Mouse (Mus musculus) bone marrow, adult 2 months (tissue): ENCODE measurements around the gene Hdac10. TPM values are rescaled to one million over a fixed set of nuclear protein-coding genes. Genes with fewer than 3 reads are reported as not detected.

ENCODE experiments used
- H3K27ac ChIP-seq: fragments of 200-500 bp; 2 replicates; pipeline ENCODE4 v1.5.1; 2012; ENCODE audit warnings: low read depth, mild to moderate bottlenecking, control low read depth, inconsistent platforms, low read length; ENCODE audit not compliant: control insufficient read depth, poor library complexity, insufficient read depth
- H3K4me1 ChIP-seq: fragments of 200-500 bp; 2 replicates; pipeline ENCODE4 v1.6.1; 2011; ENCODE audit warnings: low read length; ENCODE audit not compliant: control insufficient read depth, insufficient read depth
- H3K4me3 ChIP-seq: fragments of 200-500 bp; replicated peaks from 2 replicates; pipeline ENCODE3; 2011; ENCODE audit warnings: mild to moderate bottlenecking, low read depth, low read length, control low read depth; ENCODE audit not compliant: control insufficient read depth
- CTCF ChIP-seq: fragments of 200-500 bp; IDR thresholded peaks from 2 replicates; pipeline ENCODE4 v1.5.1; 2011; ENCODE audit warnings: low read length, control low read depth; ENCODE audit not compliant: control insufficient read depth, insufficient read depth
- POLR2A ChIP-seq: fragments of 200-500 bp; IDR thresholded peaks from 2 replicates; pipeline ENCODE4 v1.6.1; 2011; ENCODE audit warnings: low read depth, mild to moderate bottlenecking, control low read depth, low read length, borderline replicate concordance; ENCODE audit not compliant: control insufficient read depth
- WGBS: fragments of 180-500 bp; shearing (Covaris S2); methylation state at CpG from one replicate; pipeline ENCODE4 v1.1.7; 2018; 5-methylcytosine and 5-hydroxymethylcytosine counted together
- polyA plus RNA-seq: library from polyadenylated mRNA; stranded (reverse); fragments of >200 nt; gene quantifications from 2 replicates; pipeline ENCODE4 v1.2.4, GENCODE M21; 2011; ENCODE audit warnings: low replicate concordance; ENCODE audit not compliant: missing spikeins, insufficient read depth, insufficient read length

The Hdac10 gene
- polyA plus RNA-seq, 1 experiment = 24.3 TPM

DNA sequence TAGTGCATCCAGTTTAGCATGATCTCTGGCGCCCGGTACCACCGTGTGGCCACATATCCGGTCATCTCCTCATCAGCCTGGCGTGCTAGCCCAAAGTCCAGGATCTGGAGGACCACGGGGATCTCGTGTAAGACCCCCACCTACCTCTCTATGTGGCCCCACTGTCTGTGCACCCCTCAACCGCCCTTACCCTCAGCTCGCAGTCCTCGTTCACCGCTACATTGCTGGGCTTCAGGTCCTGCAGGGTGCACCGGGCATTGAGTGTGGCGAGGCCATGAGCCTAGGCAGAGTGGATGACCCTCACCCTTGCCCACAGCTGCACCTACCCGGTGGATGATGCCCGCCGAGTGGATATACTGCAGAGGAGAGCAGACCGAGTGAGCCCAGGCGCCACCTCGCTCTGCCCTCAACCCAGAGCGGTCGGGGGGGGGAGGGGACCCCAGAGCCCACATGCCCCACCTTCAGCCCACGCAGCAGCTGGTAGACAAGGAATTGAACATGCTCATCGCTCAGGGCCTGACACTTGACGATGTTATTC, 17.4 kb upstream of the Hdac10 start:
- TF ChIP-seq POLR2A (0 out of 2 replicates have a peak, but pooled peaks have one; percentile 21), CTCF (no peak)
- H3K27ac ChIP-seq = no peak overlapping the region; the same call in 1 of the 2 replicates
- 74% methylated on average over 24 of the region's 24 CpGs for WGBS
- H3K4me1 ChIP-seq = peaks cover 1% of the 10 kb centered on the region; the same call in 1 of the 2 replicates
- H3K4me3 ChIP-seq = no peak overlapping the region

DNA sequence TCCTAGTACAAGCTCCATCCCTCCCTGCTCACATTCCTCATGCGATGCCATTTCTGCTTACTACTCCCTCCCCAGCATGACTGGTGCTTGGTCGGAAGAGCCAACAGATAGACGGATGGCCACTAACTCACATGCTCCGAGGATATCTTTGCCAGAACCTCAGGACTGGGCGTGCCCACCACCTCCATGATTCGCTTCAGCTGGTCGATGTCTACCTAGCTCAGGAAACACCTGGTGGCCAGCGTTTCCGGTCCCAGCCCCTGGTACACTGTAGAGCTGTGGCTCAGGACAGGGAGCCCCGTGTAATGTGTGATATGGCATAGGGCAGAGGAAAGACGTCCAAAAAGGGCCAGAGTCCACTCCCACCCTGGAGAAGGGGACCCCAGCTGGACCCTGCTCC, 16.5 kb upstream of the Hdac10 start:
- TF ChIP-seq POLR2A (no peak), CTCF (no peak)
- WGBS = 24% methylated on average over 11 of the region's 11 CpGs

DNA sequence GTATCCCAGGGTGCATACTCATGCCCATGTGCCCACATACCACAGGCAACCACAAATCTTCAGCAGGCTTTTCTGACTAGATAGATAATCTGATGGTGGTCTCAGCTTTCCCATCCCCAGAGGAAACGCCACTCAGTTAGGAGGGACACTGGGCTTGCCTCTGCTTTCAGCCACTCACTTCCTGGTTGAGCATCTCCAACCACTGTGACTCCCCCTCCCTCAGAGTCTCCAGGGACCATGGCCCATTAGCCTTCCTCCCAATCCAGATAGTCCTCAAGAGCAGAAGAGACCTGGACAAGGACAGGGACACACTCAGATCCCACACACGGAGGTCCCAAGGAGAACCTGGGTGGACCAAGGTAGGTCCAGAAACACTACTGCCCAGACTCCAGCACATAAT, 14.6 kb upstream of the Hdac10 start:
- H3K27ac ChIP-seq = no peak overlapping the region
- TF ChIP-seq POLR2A = no peak
- TF ChIP-seq CTCF = no peak
- 44% methylated on average over 2 of the region's 2 CpGs for WGBS
- H3K4me1 ChIP-seq = peaks cover 1% of the 10 kb centered on the region; the same call in 1 of the 2 replicates
- H3K4me3 ChIP-seq = no peak overlapping the region

More for the DNA sequence above, 16.5 kb upstream of the Hdac10 start:
- H3K4me3 ChIP-seq = no peak overlapping the region
- H3K27ac ChIP-seq = no peak overlapping the region
- H3K4me1 ChIP-seq = peaks cover 1% of the 10 kb centered on the region; the same call in 1 of the 2 replicates

DNA sequence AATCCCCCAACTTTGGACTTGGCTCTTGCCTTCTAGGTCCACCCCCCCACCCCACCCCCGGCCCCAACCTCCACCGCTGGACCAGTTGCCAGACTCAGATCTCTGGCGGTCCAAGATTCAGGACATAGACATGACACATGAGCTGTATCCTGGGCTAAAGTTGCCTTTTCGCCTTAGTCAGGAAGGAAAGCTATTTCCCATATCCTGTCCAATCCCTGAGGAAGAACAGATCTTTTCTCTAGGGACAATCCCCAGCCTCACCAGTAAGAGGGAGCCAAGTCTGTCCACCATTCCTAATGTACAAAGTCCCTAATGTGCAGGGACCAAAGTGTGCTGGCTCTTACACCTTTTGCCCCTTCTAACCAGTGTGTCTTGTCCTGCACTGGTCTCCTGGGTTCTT, 13.4 kb upstream of the Hdac10 start:
- no peak overlapping the region for H3K4me3 ChIP-seq
- no peak for TF ChIP-seq CTCF
- TF ChIP-seq POLR2A = no peak
- 47% methylated on average over 4 of the region's 4 CpGs for WGBS

DNA sequence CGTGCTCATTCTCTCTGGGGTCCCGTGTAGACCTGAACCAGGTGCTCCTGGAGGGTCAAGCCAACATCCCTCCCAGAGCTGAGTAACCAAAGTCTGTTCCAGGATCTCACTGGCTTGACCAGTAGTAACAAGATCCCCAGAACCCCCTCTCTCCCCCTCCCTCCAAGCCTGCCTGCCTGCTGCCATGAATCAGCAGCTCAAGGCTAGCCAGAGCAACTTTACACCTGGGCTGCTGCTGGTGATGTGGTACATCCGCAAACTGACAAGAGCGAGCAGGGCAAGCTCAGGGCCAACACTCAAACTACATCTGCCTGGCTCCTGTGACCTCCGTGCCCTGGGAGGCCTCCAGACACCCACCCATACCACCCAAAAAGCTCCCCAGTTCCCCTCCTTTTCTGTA, 12.9 kb upstream of the Hdac10 start:
- TF ChIP-seq POLR2A (no peak), CTCF (no peak)

More for the DNA sequence above, 13.4 kb upstream of the Hdac10 start:
- H3K4me1 ChIP-seq = peaks cover 1% of the 10 kb centered on the region; the same call in 1 of the 2 replicates
- no peak overlapping the region for H3K27ac ChIP-seq

DNA sequence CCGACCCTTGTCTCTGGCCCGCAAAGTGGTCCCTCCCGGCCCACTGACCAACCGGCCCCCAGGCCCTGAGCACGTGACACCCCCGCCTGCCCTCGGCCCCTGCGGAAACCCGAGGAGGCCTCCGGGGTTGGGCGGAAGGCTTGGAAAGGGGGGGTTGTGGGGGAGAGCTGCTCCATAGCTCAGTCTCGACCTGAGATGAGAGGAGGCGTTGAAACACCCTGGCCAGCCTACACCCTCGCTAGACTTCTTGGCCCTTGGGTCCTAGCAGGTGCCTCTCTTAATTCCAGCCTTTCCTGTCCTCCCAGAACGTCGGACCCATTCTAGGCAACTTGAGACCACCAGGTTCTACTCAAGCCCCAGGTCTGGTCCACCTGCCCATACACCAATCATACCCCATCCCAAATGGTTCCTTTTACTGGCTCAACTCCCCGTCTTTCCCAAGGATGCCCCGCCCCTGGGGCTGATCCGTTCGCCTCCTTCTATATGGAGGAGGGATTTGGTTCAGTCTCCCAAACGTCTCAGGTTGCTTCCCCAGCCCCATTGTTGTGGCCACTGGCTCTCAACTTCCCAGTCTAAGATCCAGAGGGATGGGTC, 12.3 kb upstream of the Hdac10 start, which contains the start of gene Mapk12:
Mapk12 (minus strand) TSS at position 45 of the 594 bp plus-strand sequence.
- peak within 1 kb of the TSS; percentile 6 for H3K4me3 ChIP-seq
- no peak within 1 kb of the TSS; the same call in 1 of the 2 replicates for H3K27ac ChIP-seq
- 3% methylated on average over 21 of the region's 21 CpGs for WGBS
- H3K4me1 ChIP-seq = 0 out of 2 replicates have a peak, but pooled peaks cover 1% of the 10 kb centered on the region
- TF ChIP-seq POLR2A (no peak), CTCF (no peak)

More for the DNA sequence above, 12.9 kb upstream of the Hdac10 start:
- no peak overlapping the region for H3K27ac ChIP-seq
- no peak overlapping the region for H3K4me3 ChIP-seq
- 0 out of 2 replicates have a peak, but pooled peaks cover 1% of the 10 kb centered on the region for H3K4me1 ChIP-seq
- 14% methylated on average over 5 of the region's 5 CpGs for WGBS

DNA sequence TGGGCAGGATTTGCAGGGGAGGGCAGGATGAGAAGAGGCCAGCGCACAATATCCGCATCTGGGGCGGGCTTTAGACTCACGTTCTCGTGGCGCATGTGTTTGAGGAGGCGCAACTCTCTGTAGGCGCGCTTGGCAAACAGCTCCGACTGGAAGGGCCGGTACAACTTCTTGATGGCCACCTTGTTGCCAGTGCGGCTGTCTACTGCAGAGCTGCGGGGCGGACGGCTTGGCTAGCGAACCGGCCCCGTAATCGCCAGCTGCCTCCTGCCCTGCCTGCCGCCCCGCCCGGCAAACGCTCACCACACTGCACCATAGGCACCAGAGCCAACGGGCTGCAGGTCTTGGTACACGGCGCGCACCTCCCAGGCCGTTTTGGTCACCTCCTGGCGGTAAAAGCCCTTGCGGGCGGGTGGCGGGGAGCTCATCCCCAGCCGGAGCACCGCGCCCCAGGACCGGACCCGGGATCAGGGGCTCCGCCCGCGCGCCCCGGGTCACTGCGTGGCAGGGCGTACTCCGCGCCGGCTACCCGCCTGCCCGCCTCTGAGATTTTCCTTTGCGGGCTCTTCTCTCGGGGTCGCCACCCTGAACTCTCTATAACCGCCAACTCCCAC, 11.7 kb upstream of the Hdac10 start:
- H3K27ac ChIP-seq = no peak overlapping the region; the same call in 1 of the 2 replicates
- TF ChIP-seq POLR2A (no peak), CTCF (no peak)
- peak overlapping the region; percentile 6 for H3K4me3 ChIP-seq
- 0 out of 2 replicates have a peak, but pooled peaks cover 1% of the 10 kb centered on the region for H3K4me1 ChIP-seq
- WGBS = under 1% methylated on average over 53 of the region's 53 CpGs

DNA sequence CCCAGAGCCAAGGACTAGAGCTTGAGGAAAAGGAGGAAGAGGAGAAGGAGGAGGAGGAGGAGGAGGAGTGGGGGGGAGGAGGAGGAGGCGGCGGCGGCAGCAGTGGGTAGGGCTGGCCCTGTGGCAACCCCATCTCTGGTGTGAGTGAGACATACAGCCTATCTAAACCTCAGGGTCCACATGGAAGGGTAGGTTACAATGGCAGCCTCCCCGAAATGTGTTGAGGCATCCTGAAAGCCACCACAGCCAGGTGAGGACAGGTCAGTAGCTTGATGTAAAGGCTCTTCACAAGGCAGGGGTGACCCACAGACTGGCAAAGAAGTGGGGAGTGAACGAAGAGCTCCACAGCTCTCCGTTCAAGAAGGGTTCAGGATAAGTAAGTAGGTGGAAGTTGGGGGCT, 10.0 kb upstream of the Hdac10 start:
- TF ChIP-seq CTCF (no peak), POLR2A (no peak)
- Histone ChIP-seq H3K4me1 (no peaks in the 10 kb centered on the region), H3K27ac (no peak overlapping the region), H3K4me3 (no peak overlapping the region)
- 86% methylated on average over 6 of the region's 6 CpGs for WGBS
